Mouse (Mus musculus): Measurements from ENCODE around the gene Art4. TPM values are rescaled to one million over a fixed set of nuclear protein-coding genes. Genes with fewer than 3 reads are reported as not detected.

The Art4 gene
- total and polyA plus RNA-seq, 2 experiments from 2014 or later: 0.23 TPM; not detected in 1

DNA sequence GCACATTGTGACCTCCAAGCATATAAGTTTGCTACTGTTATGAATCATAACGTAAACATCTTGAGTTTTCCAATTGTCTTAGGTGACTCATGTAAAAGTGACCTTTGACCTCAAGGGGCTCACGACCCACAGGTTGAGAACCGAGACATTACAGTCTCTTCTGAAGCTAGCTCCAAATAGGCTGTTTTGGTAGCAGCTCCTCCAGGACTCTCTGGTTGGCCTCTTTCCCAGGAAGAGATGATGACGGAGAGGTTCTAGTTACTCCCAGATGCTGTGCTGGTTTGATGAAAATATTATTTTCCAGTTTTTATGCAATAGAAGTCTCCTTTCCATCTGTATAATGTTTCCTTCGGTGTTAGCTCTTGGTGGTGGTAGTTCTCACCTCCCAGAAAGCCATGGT lies 11.4 kb upstream of the Art4 start:
- no peak for ATAC-seq
- Histone ChIP-seq H3K27ac (ENCODE audit: low read depth, low read length) (no peak overlapping the region), H3K4me3 (ENCODE audit: low read depth, low read length) (no peak overlapping the region), H3K27me3 (ENCODE audit: insufficient read depth, low read length) (no peaks in the 10 kb centered on the region), H3K4me2 (ENCODE audit: low read depth) (no peak overlapping the region), H3K4me1 (ENCODE audit: insufficient read depth) (no peaks in the 10 kb centered on the region), H3K36me3 (ENCODE audit: insufficient read depth) (no peaks in the 10 kb centered on the region), H3K9me3 (ENCODE audit: low read length) (no peaks in the 10 kb centered on the region), H3K9ac (no peak overlapping the region)
- no peak for DNase-seq
- TF ChIP-seq CTCF (IDR thresholded peaks at IDR 0.05; ENCODE audit: low read depth): no peak
- 81% methylated on average over 5 of the region's 5 CpGs for WGBS

DNA sequence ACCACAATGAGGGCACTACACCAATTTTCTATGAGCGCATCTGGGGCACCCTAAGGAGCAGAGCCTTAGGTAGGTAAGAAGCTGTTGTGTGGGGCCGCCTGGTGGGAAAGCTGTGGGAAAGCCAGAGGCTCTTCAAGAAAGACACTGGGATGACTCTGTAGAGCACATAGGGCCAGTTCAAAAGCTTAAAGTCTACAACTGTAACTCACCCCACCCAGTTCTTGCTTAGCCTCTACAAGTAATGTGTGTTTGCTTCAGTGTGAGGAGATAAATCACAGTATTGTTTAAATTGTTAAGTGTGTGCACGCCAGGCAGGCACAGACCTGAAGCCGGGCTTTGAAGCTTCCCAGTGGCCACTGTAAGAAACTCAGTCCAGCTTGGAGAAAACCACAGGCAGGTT lies 8.6 kb upstream of the Art4 start:
- H3K27ac ChIP-seq (ENCODE audit: low read depth, low read length): no peak overlapping the region
- TF ChIP-seq CTCF (IDR thresholded peaks at IDR 0.05; ENCODE audit: low read depth): no peak
- H3K27me3 ChIP-seq (ENCODE audit: insufficient read depth, low read length): no peaks in the 10 kb centered on the region
- H3K4me1 ChIP-seq (ENCODE audit: insufficient read depth): no peaks in the 10 kb centered on the region
- H3K36me3 ChIP-seq (ENCODE audit: insufficient read depth): no peaks in the 10 kb centered on the region
- no peak for DNase-seq
- no peak overlapping the region for H3K9ac ChIP-seq
- H3K4me2 ChIP-seq (ENCODE audit: low read depth): no peak overlapping the region
- 87% methylated on average over 4 of the region's 4 CpGs for WGBS
- no peaks in the 10 kb centered on the region for H3K9me3 ChIP-seq (ENCODE audit: low read length)
- H3K4me3 ChIP-seq (ENCODE audit: low read depth, low read length): no peak overlapping the region
- no peak for ATAC-seq

DNA sequence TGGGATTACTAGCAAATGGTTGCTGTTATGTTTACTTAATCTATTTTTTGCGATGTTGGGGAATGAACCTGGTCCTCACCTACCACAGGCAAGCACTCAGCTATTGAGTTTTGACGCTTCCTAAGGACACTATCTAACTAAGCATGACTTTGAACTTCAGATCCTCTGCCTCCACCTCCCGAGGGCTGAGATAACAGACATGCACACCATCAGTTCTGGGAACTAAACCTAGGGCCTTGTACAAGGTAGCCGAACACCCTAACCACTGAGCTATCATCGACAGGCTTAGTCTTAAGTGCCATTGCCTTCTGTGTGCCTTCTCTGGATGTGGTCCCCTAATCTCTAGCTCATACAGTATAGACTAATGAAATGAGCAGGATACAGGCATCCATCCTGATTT lies 7.8 kb upstream of the Art4 start:
- no peaks in the 10 kb centered on the region for H3K36me3 ChIP-seq (ENCODE audit: insufficient read depth)
- H3K27me3 ChIP-seq (ENCODE audit: insufficient read depth, low read length): peaks cover 4% of the 10 kb centered on the region; the same call in 1 of the 2 replicates
- H3K4me3 ChIP-seq (ENCODE audit: low read depth, low read length): no peak overlapping the region
- H3K4me1 ChIP-seq (ENCODE audit: insufficient read depth): no peaks in the 10 kb centered on the region
- H3K9ac ChIP-seq: no peak overlapping the region
- ATAC-seq (no peak), DNase-seq (no peak)
- H3K4me2 ChIP-seq (ENCODE audit: low read depth): no peak overlapping the region
- WGBS: 95% methylated on average over 5 of the region's 5 CpGs
- TF ChIP-seq CTCF (IDR thresholded peaks at IDR 0.05; ENCODE audit: low read depth): no peak
- no peaks in the 10 kb centered on the region for H3K9me3 ChIP-seq (ENCODE audit: low read length)
- no peak overlapping the region for H3K27ac ChIP-seq (ENCODE audit: low read depth, low read length)

DNA sequence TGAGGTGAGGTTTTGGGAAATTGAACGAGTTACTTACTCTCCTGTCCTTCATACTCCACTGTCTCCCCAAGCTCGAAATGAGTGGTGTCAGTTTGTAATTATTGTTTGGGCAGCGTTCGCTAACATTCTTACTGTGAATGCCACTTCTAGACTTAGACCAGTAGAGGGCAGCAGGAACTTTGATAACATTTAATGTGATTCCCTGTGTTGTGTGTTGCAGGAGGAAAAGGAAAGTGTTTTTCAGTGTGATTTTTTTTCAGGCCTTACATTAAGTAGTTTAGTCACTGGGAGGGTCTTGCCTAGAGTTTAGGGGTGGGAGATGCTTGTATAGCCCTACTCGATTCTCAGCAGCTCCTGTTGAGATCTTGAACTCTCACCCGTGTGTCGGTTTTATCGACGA lies 3.5 kb upstream of the Art4 start:
- Histone ChIP-seq H3K4me2 (ENCODE audit: low read depth) (no peak overlapping the region), H3K4me1 (ENCODE audit: insufficient read depth) (no peaks in the 10 kb centered on the region), H3K36me3 (ENCODE audit: insufficient read depth) (no peaks in the 10 kb centered on the region), H3K9me3 (ENCODE audit: low read length) (no peaks in the 10 kb centered on the region), H3K9ac (no peak overlapping the region), H3K27ac (ENCODE audit: low read depth, low read length) (no peak overlapping the region), H3K4me3 (ENCODE audit: low read depth, low read length) (no peak overlapping the region), H3K27me3 (ENCODE audit: insufficient read depth, low read length) (peaks cover 6% of the 10 kb centered on the region; the same call in 1 of the 2 replicates)
- ATAC-seq (peak; percentile 77), DNase-seq (peak; percentile 83)
- WGBS: 41% methylated on average over 9 of the region's 9 CpGs
- peak; percentile 93 for TF ChIP-seq CTCF (IDR thresholded peaks at IDR 0.05; ENCODE audit: low read depth)

DNA sequence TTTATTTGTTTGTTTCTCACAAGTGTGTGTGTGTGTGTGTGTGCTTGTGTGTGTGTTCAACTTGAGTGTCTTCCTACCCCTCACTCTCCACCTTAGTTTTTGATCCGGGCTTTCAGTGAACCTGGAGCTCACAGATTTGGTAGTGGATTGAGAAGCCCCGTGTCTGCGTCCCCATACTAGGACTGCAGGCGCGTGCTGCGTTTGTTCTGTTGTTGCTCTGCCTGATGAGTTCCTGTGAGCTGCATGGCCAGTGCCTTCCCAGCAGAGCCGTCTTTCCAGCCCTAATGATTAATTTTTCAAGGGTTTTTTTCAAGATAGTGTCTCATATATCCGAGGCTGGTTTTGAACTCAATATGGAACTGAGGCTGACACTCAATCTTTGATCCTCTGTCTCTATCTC lies 887 bp upstream of the Art4 start:
- ATAC-seq (no peak), DNase-seq (no peak)
- no peaks in the 10 kb centered on the region for H3K4me1 ChIP-seq (ENCODE audit: insufficient read depth)
- H3K27ac ChIP-seq (ENCODE audit: low read depth, low read length): no peak overlapping the region
- peaks cover 6% of the 10 kb centered on the region; the same call in 1 of the 2 replicates for H3K27me3 ChIP-seq (ENCODE audit: insufficient read depth, low read length)
- TF ChIP-seq CTCF (IDR thresholded peaks at IDR 0.05; ENCODE audit: low read depth): no peak
- no peaks in the 10 kb centered on the region for H3K36me3 ChIP-seq (ENCODE audit: insufficient read depth)
- no peak overlapping the region for H3K4me3 ChIP-seq (ENCODE audit: low read depth, low read length)
- H3K9me3 ChIP-seq (ENCODE audit: low read length): no peaks in the 10 kb centered on the region
- H3K9ac ChIP-seq: no peak overlapping the region
- 84% methylated on average over 8 of the region's 8 CpGs for WGBS
- H3K4me2 ChIP-seq (ENCODE audit: low read depth): no peak overlapping the region

DNA sequence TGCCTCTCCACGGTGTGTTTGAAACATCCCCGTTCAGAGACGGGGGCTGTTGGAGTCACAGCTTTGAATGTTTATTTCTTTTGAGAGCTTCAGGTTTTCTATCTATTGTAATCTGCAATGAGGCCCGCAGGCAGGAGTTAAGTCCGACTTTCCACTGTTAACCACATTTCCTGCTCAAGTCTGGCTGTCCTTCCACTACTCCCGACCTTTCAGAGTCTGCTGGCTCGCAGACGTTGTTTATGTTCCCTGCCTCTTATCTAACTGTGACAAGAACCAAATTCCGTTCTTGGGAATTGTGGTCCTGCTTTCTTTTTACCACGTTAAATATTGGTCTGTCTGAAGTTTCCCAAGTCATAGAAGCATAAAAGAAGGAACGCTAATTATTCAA lies 334 bp upstream of the Art4 start:
- H3K27ac ChIP-seq (ENCODE audit: low read depth, low read length): no peak overlapping the region
- no peak for ATAC-seq
- WGBS: 70% methylated on average over 11 of the region's 11 CpGs

DNA sequence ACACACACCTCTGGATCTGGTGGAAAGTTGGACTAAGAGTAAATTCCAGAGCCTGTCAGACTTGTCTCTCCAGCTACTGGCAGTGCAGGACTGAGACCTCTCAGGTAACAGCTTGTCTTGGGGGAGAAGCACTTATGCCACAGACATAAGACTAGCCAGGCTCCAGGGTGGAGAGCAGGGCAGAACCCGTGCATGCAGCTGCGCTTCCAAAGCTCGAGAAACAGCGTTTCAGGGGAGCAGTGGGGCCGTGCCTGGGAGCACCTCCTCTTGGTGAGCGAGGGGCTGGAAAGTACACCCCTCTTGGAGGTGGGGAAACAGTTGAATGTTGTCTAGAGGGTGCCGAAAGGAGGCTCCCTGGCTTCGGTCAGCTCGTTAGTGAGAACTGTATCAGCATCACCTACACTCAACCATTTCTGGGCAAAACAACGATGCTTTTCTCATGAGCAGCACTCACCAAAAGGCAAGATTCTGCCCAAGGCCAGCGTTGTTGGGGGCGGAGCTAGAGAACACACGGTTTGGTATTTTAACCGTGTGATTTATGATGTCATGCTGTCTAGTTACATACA lies 1.4 kb downstream of the Art4 start:
- Histone ChIP-seq H3K4me3 (ENCODE audit: low read depth, low read length) (no peak overlapping the region), H3K4me1 (ENCODE audit: insufficient read depth) (no peaks in the 10 kb centered on the region), H3K9me3 (ENCODE audit: low read length) (no peaks in the 10 kb centered on the region), H3K27ac (ENCODE audit: low read depth, low read length) (no peak overlapping the region), H3K9ac (no peak overlapping the region), H3K4me2 (ENCODE audit: low read depth) (no peak overlapping the region), H3K27me3 (ENCODE audit: insufficient read depth, low read length) (peaks cover 6% of the 10 kb centered on the region; the same call in 1 of the 2 replicates), H3K36me3 (ENCODE audit: insufficient read depth) (no peaks in the 10 kb centered on the region)
- 57% methylated on average over 14 of the region's 14 CpGs for WGBS
- ATAC-seq (peak; percentile 44; the same call in 1 of the 2 replicates), DNase-seq (no peak)
- no peak for TF ChIP-seq CTCF (IDR thresholded peaks at IDR 0.05; ENCODE audit: low read depth)

More for the DNA sequence above, 334 bp upstream of the Art4 start:
- Histone ChIP-seq H3K27me3 (ENCODE audit: insufficient read depth, low read length) (peaks cover 6% of the 10 kb centered on the region; the same call in 1 of the 2 replicates), H3K9ac (no peak overlapping the region), H3K36me3 (ENCODE audit: insufficient read depth) (no peaks in the 10 kb centered on the region), H3K4me3 (ENCODE audit: low read depth, low read length) (no peak overlapping the region), H3K4me1 (ENCODE audit: insufficient read depth) (no peaks in the 10 kb centered on the region), H3K9me3 (ENCODE audit: low read length) (no peaks in the 10 kb centered on the region), H3K4me2 (ENCODE audit: low read depth) (no peak overlapping the region)
- no peak for TF ChIP-seq CTCF (IDR thresholded peaks at IDR 0.05; ENCODE audit: low read depth)
- no peak for DNase-seq
